In the genomic region with DNA sequence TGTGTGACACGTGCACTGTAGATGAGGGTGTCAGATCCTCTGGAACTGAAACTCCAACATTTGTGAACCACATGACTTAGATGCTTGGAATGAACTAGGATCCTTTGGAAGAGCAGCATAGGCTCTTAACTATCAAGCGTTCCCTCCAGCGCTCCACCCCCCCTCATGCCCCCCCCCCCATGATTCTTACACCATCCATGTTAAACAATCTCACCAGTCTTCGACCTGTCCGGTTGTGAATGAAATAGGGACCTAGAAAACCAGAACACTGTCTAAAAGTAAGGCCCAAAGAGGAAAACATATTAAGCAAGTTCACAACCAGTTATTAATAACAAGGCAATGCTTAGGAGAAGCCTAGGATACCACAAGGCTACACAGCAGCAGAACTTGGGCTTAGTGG, we compare ENCODE assay signal across 9 mouse cellular contexts. TPM values are rescaled to one million over a fixed set of nuclear protein-coding genes. Genes with fewer than 3 reads are reported as not detected.
DNase-seq lines count a peak whose midpoint lies in the region; ATAC-seq and TF ChIP-seq lines count a peak whose summit lies in the region.
"Had no signal": no experiment of that assay in that cellular context is flagged by ENCODE, and none has a peak within 500 bp of the region (broad histone marks: within the 10 kb centered on the region; RNA-seq: fewer than 3 reads in every experiment).

No protein-coding gene starts in this region.

- no peak overlapping the region for H3K4me3 ChIP-seq in hindbrain, embryonic 10.5 days
- H3K4me3 ChIP-seq in hindbrain, embryonic 11.5 days (ENCODE audit: low read depth, low read length), result no peak overlapping the region
- no peak overlapping the region for H3K4me3 ChIP-seq in midbrain, embryonic 12.5 days
- no peak overlapping the region for H3K4me3 ChIP-seq in midbrain, postnatal 0 days (ENCODE audit: low read depth, low read length)
- no peak overlapping the region for H3K4me3 ChIP-seq in forebrain, postnatal 0 days (ENCODE audit: low read depth, low read length)
- no peak overlapping the region for H3K4me3 ChIP-seq in stomach, embryonic 15.5 days (replicated peaks)

- TF ChIP-seq CTCF in midbrain, postnatal 0 days (IDR thresholded peaks at IDR 0.05), result no peak
- TF ChIP-seq CTCF in forebrain, postnatal 0 days (IDR thresholded peaks at IDR 0.05; ENCODE audit: low read depth), result no peak

- no peak overlapping the region for H3K4me2 ChIP-seq in hindbrain, embryonic 11.5 days (replicated peaks; ENCODE audit: low read depth, low read length)
- no peak overlapping the region for H3K4me2 ChIP-seq in midbrain, embryonic 12.5 days (replicated peaks)
- no peak overlapping the region for H3K4me2 ChIP-seq in midbrain, postnatal 0 days (ENCODE audit: low read depth, low read length, poor library complexity, severe bottlenecking)
- H3K4me2 ChIP-seq in forebrain, postnatal 0 days (ENCODE audit: low read depth), result no peak overlapping the region
- no peak overlapping the region for H3K4me2 ChIP-seq in stomach, embryonic 15.5 days

- no peak for DNase-seq in hindbrain, embryonic 10.5 days (ENCODE audit: low spot score)
- no peak for DNase-seq in hindbrain, embryonic 11.5 days (ENCODE audit: low spot score)
- DNase-seq in midbrain, postnatal 0 days (ENCODE audit: low spot score), result no peak
- no peak for DNase-seq in forebrain, postnatal 0 days
- no peak for DNase-seq in spleen, postnatal 14 days (ENCODE audit: low spot score in 2 of 2)
- DNase-seq in right cerebral cortex, adult 18-20 months, result no peak
- DNase-seq: left cerebral cortex, postnatal 4 days had no signal

- no peak for ATAC-seq in hindbrain, embryonic 11.5 days (ENCODE audit: low FRiP score)
- ATAC-seq in midbrain, embryonic 12.5 days (ENCODE audit: low FRiP score, low read depth), result no peak
- ATAC-seq in midbrain, postnatal 0 days (ENCODE audit: low FRiP score), result no peak
- ATAC-seq in forebrain, postnatal 0 days, result no peak
- no peak for ATAC-seq in stomach, embryonic 15.5 days (ENCODE audit: insufficient read depth, low FRiP score, low read depth)

- H3K9ac ChIP-seq in hindbrain, embryonic 11.5 days (ENCODE audit: low read depth, low read length), result no peak overlapping the region
- no peak overlapping the region for H3K9ac ChIP-seq in midbrain, embryonic 12.5 days (replicated peaks)
- no peak overlapping the region for H3K9ac ChIP-seq in midbrain, postnatal 0 days (replicated peaks; ENCODE audit: low read length, poor library complexity, severe bottlenecking)
- no peak overlapping the region for H3K9ac ChIP-seq in forebrain, postnatal 0 days
- H3K9ac ChIP-seq in stomach, embryonic 15.5 days, result no peak overlapping the region

- H3K9me3 ChIP-seq in hindbrain, embryonic 10.5 days, result no peaks in the 10 kb centered on the region
- no peaks in the 10 kb centered on the region for H3K9me3 ChIP-seq in hindbrain, embryonic 11.5 days (ENCODE audit: control insufficient read depth, low read length)
- H3K9me3 ChIP-seq in midbrain, embryonic 12.5 days, result no peaks in the 10 kb centered on the region
- no peaks in the 10 kb centered on the region for H3K9me3 ChIP-seq in midbrain, postnatal 0 days (ENCODE audit: low read length)
- no peaks in the 10 kb centered on the region for H3K9me3 ChIP-seq in forebrain, postnatal 0 days (ENCODE audit: low read length)
- no peaks in the 10 kb centered on the region for H3K9me3 ChIP-seq in stomach, embryonic 15.5 days

- H3K4me1 ChIP-seq in hindbrain, embryonic 10.5 days (replicated peaks), result peaks cover 46% of the 10 kb centered on the region
- H3K4me1 ChIP-seq in hindbrain, embryonic 11.5 days (replicated peaks; ENCODE audit: control insufficient read depth, insufficient read depth, low read length), result no peaks in the 10 kb centered on the region
- H3K4me1 ChIP-seq in midbrain, embryonic 12.5 days, result peaks cover 17% of the 10 kb centered on the region
- H3K4me1 ChIP-seq in midbrain, postnatal 0 days (ENCODE audit: insufficient read depth, low read length), result peaks cover 11% of the 10 kb centered on the region
- peaks cover 11% of the 10 kb centered on the region; the same call in 1 of the 2 replicates for H3K4me1 ChIP-seq in forebrain, postnatal 0 days (ENCODE audit: insufficient read depth)
- peaks cover 16% of the 10 kb centered on the region for H3K4me1 ChIP-seq in stomach, embryonic 15.5 days

- WGBS in hindbrain, embryonic 10.5 days, result 91% methylated on average over 5 of the region's 5 CpGs
- 92% methylated on average over 5 of the region's 5 CpGs for WGBS in hindbrain, embryonic 11.5 days
- WGBS in midbrain, embryonic 12.5 days, result 90% methylated on average over 5 of the region's 5 CpGs
- 89% methylated on average over 5 of the region's 5 CpGs for WGBS in midbrain, postnatal 0 days
- 76% methylated on average over 5 of the region's 5 CpGs for WGBS in forebrain, postnatal 0 days
- 77% methylated on average over 5 of the region's 5 CpGs for WGBS in stomach, embryonic 15.5 days

- peak overlapping the region; percentile 84; the same call in 1 of the 2 replicates for H3K27ac ChIP-seq in hindbrain, embryonic 10.5 days
- no peak overlapping the region for H3K27ac ChIP-seq in hindbrain, embryonic 11.5 days (ENCODE audit: low read depth, low read length)
- 0 out of 2 replicates have a peak overlapping the region, but pooled peaks have one; percentile 64 for H3K27ac ChIP-seq in midbrain, embryonic 12.5 days (replicated peaks)
- H3K27ac ChIP-seq in midbrain, postnatal 0 days (ENCODE audit: low read depth, low read length), result no peak overlapping the region
- peak overlapping the region; percentile 83; the same call in 1 of the 2 replicates for H3K27ac ChIP-seq in forebrain, postnatal 0 days (ENCODE audit: low read depth, low read length)
- peak overlapping the region; percentile 61; the same call in 1 of the 2 replicates for H3K27ac ChIP-seq in stomach, embryonic 15.5 days

- H3K27me3 ChIP-seq in hindbrain, embryonic 10.5 days (ENCODE audit: insufficient read depth, poor library complexity, severe bottlenecking), result no peaks in the 10 kb centered on the region
- no peaks in the 10 kb centered on the region for H3K27me3 ChIP-seq in hindbrain, embryonic 11.5 days (ENCODE audit: control insufficient read depth, insufficient read depth, low read length)
- no peaks in the 10 kb centered on the region; the same call in 1 of the 2 replicates for H3K27me3 ChIP-seq in midbrain, embryonic 12.5 days
- H3K27me3 ChIP-seq in midbrain, postnatal 0 days (ENCODE audit: insufficient read depth, low read length), result no peaks in the 10 kb centered on the region
- no peaks in the 10 kb centered on the region for H3K27me3 ChIP-seq in forebrain, postnatal 0 days (ENCODE audit: insufficient read depth, low read length)
- H3K27me3 ChIP-seq in stomach, embryonic 15.5 days (replicated peaks), result no peaks in the 10 kb centered on the region

- no peaks in the 10 kb centered on the region for H3K36me3 ChIP-seq in hindbrain, embryonic 10.5 days
- H3K36me3 ChIP-seq in hindbrain, embryonic 11.5 days (ENCODE audit: control insufficient read depth, insufficient read depth, low read length), result no peaks in the 10 kb centered on the region
- H3K36me3 ChIP-seq in midbrain, embryonic 12.5 days, result no peaks in the 10 kb centered on the region
- no peaks in the 10 kb centered on the region for H3K36me3 ChIP-seq in midbrain, postnatal 0 days (ENCODE audit: insufficient read depth, low read length)
- no peaks in the 10 kb centered on the region for H3K36me3 ChIP-seq in forebrain, postnatal 0 days (ENCODE audit: insufficient read depth)
- H3K36me3 ChIP-seq in stomach, embryonic 15.5 days, result no peaks in the 10 kb centered on the region

RNA-seq across cellular contexts. Expression of a gene that starts 32.5 kb away (rescaled TPM):
- polyA plus RNA-seq in hindbrain, embryonic 10.5 days (2016; fragmentation: Nextera tagmentation; extraction: Ambion mirVana), result 7.2 TPM in 2 replicates
- 5.3 and 6.0 TPM in 2 replicates for polyA plus RNA-seq in hindbrain, embryonic 11.5 days (2014; fragmentation: Nextera tagmentation; extraction: Ambion mirVana)
- 7.1 and 8.5 TPM in 2 replicates for polyA plus RNA-seq in midbrain, embryonic 12.5 days (2016; fragmentation: Nextera tagmentation; extraction: Ambion mirVana)
- total RNA-seq in midbrain, postnatal 0 days (2014; rRNA removed), result 10.6 and 12.3 TPM in 2 replicates
- 8.1 and 10.9 TPM in 2 replicates for polyA plus RNA-seq in midbrain, postnatal 0 days (2015; fragmentation: Nextera tagmentation; extraction: Ambion mirVana)
- 6.3 and 11.7 TPM in 2 replicates for total RNA-seq in forebrain, postnatal 0 days (2014; rRNA removed)
- 7.2 and 8.6 TPM in 2 replicates for polyA plus RNA-seq in forebrain, postnatal 0 days (2015; fragmentation: Nextera tagmentation; extraction: Ambion mirVana)
- polyA plus RNA-seq in stomach, embryonic 15.5 days (2015; fragmentation: Nextera tagmentation; extraction: Ambion mirVana), result 14.7 and 15.4 TPM in 2 replicates

Comparison
In these comparisons a context has a peak if more than half of its experiments do, and no peak if none do; other contexts are left out.
1. H3K27ac ChIP-seq: peak in hindbrain, embryonic 10.5 days (single experiment), midbrain, embryonic 12.5 days (single experiment), forebrain, postnatal 0 days (single experiment) and stomach, embryonic 15.5 days (single experiment); none in hindbrain, embryonic 11.5 days (single experiment) and midbrain, postnatal 0 days (single experiment).